Comparison of ENCODE assay signal across 7 mouse cellular contexts in the genomic region with DNA sequence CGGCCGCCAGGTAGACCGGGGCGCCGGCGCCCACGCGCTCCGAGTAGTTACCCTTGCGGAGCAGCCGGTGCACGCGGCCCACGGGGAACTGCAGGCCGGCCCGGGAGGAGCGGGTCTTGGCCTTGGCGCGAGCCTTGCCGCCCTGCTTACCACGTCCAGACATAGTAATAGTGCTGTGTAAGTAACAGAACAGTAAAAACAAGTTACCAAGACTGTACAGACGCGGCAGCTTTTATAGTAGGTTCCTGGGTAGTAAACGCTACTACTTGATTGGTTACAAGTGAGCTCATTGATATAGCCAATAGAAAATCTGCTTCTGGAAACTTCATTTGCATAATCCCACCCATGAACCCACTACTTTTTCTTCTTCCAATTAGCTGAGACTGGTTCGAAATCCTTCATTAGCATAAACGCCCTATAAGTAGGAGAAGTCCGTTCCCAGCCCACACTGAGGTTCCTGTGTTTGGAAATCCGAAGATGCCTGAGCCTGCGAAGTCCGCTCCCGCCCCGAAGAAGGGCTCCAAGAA. TPM values are rescaled to one million over a fixed set of nuclear protein-coding genes. Genes with fewer than 3 reads are reported as not detected.
DNase-seq lines count a peak whose midpoint lies in the region; ATAC-seq lines count a peak whose summit lies in the region.

Gene Hist1h2ac (minus strand): TSS at position 194 of the 527 bp plus-strand sequence.
Gene Hist1h2bc (plus strand): TSS at position 445 of the 527 bp plus-strand sequence.

- intact Hi-C loops in gastrocnemius, postnatal 14 days (cut with DNase I; ENCODE audit: low total_unique reads): no loop called here
- intact Hi-C loops in left cerebral cortex, postnatal 10 days (cut with DNase I): loop anchor here (1.0 to 5.0 kb wide), 3 partner anchors 14 to 102 kb away; partner anchors contain the start of genes Hist1h1e, Hist1h2be, Hist1h4c and Hist1h4d

- peak; percentile 97 for ATAC-seq in inflammation-experienced regulatory T-cells, adult 6 months
- ATAC-seq in megakaryocyte-erythroid progenitor cell, adult 5-6 weeks (replicated peaks; ENCODE audit: low FRiP score, low TSS enrichment, poor library complexity, severe bottlenecking): peak; percentile 88

- DNase-seq in adrenal gland, adult (ENCODE audit: inconsistent age in 2 of 2, low spot score in 1 of 2): peak; percentile 90 to 97
- DNase-seq in embryo, embryonic 10.5 days (ENCODE audit: low spot score): peak; percentile 98
- peak; percentile 59 for DNase-seq in gastrocnemius, postnatal 14 days
- peak; percentile 79 to 95 for DNase-seq in left cerebral cortex, postnatal 10 days (ENCODE audit: extremely low spot score in 1 of 2, low spot score in 2 of 2)
- peak; percentile 78 for DNase-seq in right cerebral cortex, postnatal 25 days

RNA-seq across cellular contexts. Expression of gene Hist1h2ac, which starts in this region (rescaled TPM):
- total RNA-seq in gastrocnemius, postnatal 14 days (2021): 1 to 10 TPM; 3.1 to 3.7 TPM
- under 1 TPM; 0.43 to 0.47 (median 0.47) TPM for polyA plus RNA-seq in inflammation-experienced regulatory T-cells, adult 6 months (2017; shearing (Covaris generic))
- total RNA-seq in left cerebral cortex, postnatal 10 days (2021): 1 to 10 TPM; 2.4 to 2.9 TPM
- total RNA-seq in megakaryocyte-erythroid progenitor cell, adult 5-6 weeks (2014; fragmentation: Nextera tagmentation): 3.8 and 6.0 TPM in 2 replicates
- total RNA-seq in megakaryocyte-erythroid progenitor cell, adult 5-6 weeks (2017): 56.0 and 87.4 TPM in 2 replicates

RNA-seq across cellular contexts. Expression of gene Hist1h2bc, which starts in this region (rescaled TPM):
- 10 to 100 TPM; 75.5 to 80.0 TPM for total RNA-seq in gastrocnemius, postnatal 14 days (2021)
- polyA plus RNA-seq in inflammation-experienced regulatory T-cells, adult 6 months (2017; shearing (Covaris generic)): 1 to 10 TPM in 2 of 3 experiments, under 1 TPM in 1; 0.52 to 3.6 (median 3.3) TPM
- 10 to 100 TPM; 17.4 to 21.2 TPM for total RNA-seq in left cerebral cortex, postnatal 10 days (2021)
- 74.9 and 133 TPM in 2 replicates for total RNA-seq in megakaryocyte-erythroid progenitor cell, adult 5-6 weeks (2014; fragmentation: Nextera tagmentation)
- total RNA-seq in megakaryocyte-erythroid progenitor cell, adult 5-6 weeks (2017): 136 and 209 TPM in 2 replicates

Comparison
In these comparisons a context has a peak if more than half of its experiments do, and no peak if none do; other contexts are left out.
1. Peak in every context shown above with its lines: DNase-seq and ATAC-seq.